Mouse (Mus musculus) intestine, embryonic 16.5 days (tissue): Measurements from ENCODE around the gene Cstad. TPM values are rescaled to one million over a fixed set of nuclear protein-coding genes. Genes with fewer than 3 reads are reported as not detected.

ENCODE experiments used
- ATAC-seq: fragments of 200-750 bp; cut with Nextera tagmentation; 2 replicates; pipeline ENCODE4 v1.8.0; 2017; ENCODE audit warnings: moderate TSS enrichment, moderate library complexity
- H3K27ac ChIP-seq: fragments of 300-500 bp; sonication (generic); 2 replicates; pipeline ENCODE4 v1.5.1; 2014; ENCODE audit warnings: mild to moderate bottlenecking, low read length
- H3K27me3 ChIP-seq: fragments of 300-500 bp; sonication (generic); replicated peaks from 2 replicates; pipeline ENCODE4 v1.6.1; 2014; ENCODE audit warnings: low read length, control low read depth, mixed read lengths; ENCODE audit not compliant: control insufficient read depth, insufficient read depth
- H3K36me3 ChIP-seq: fragments of 300-500 bp; sonication (generic); 2 replicates; pipeline ENCODE4 v1.6.1; 2014; ENCODE audit warnings: low read length, control low read depth; ENCODE audit not compliant: control insufficient read depth, insufficient read depth
- H3K4me1 ChIP-seq: fragments of 300-500 bp; sonication (generic); 2 replicates; pipeline ENCODE4 v1.6.1; 2014; ENCODE audit warnings: low read length, control low read depth, mixed read lengths; ENCODE audit not compliant: control insufficient read depth, insufficient read depth
- H3K4me2 ChIP-seq: fragments of 300-500 bp; sonication (generic); 2 replicates; pipeline ENCODE4 v1.6.1; 2014; ENCODE audit warnings: low read depth, low read length, control low read depth
- H3K4me3 ChIP-seq: fragments of 300-500 bp; sonication (generic); 2 replicates; pipeline ENCODE4 v1.5.1; 2014; ENCODE audit warnings: mild to moderate bottlenecking, low read length
- H3K9ac ChIP-seq: fragments of 300-500 bp; sonication (generic); 2 replicates; pipeline ENCODE4 v1.6.1; 2014; ENCODE audit warnings: low read depth, low read length
- H3K9me3 ChIP-seq: fragments of 300-500 bp; sonication (generic); 2 replicates; pipeline ENCODE4 v1.6.1; 2016; ENCODE audit warnings: low read length, control low read depth; ENCODE audit not compliant: control insufficient read depth
- WGBS: fragments of 180-500 bp; shearing (Covaris S2); extraction: QIAGEN DNeasy Blood & Tissue Kit; methylation state at CpG from one replicate; pipeline ENCODE4 v1.1.7; 2014; 5-methylcytosine and 5-hydroxymethylcytosine counted together
- polyA plus RNA-seq: library from polyadenylated mRNA; unstranded; fragments of >200 nt; fragmentation: Nextera tagmentation; extraction: Ambion mirVana; gene quantifications from 2 replicates; pipeline ENCODE4 v1.2.1, GENCODE M21; 2015

The Cstad gene
- polyA plus RNA-seq, 1 experiment from 2014 or later, result 0.99 TPM

GRCm38 (mm10) chr2:30562553-30562952, 32.3 kb upstream of the Cstad start:
- Histone ChIP-seq H3K9me3 (no peaks in the 10 kb centered on the region), H3K9ac (no peak overlapping the region), H3K4me3 (no peak overlapping the region), H3K27ac (no peak overlapping the region), H3K4me1 (peaks cover 2% of the 10 kb centered on the region; the same call in 1 of the 2 replicates), H3K27me3 (no peaks in the 10 kb centered on the region), H3K4me2 (no peak overlapping the region), H3K36me3 (no peaks in the 10 kb centered on the region)
- WGBS, result 79% methylated on average over 3 of the region's 3 CpGs
- no peak for ATAC-seq

- no peak overlapping the region for H3K9ac ChIP-seq
- 87% methylated on average over 4 of the region's 4 CpGs for WGBS
- no peak overlapping the region for H3K4me2 ChIP-seq
- ATAC-seq, result no peak
- no peaks in the 10 kb centered on the region for H3K4me1 ChIP-seq
- H3K27me3 ChIP-seq, result no peaks in the 10 kb centered on the region
- no peak overlapping the region for H3K4me3 ChIP-seq
- H3K27ac ChIP-seq, result no peak overlapping the region
- no peaks in the 10 kb centered on the region for H3K9me3 ChIP-seq
- no peaks in the 10 kb centered on the region for H3K36me3 ChIP-seq
These were observed 23.2 kb upstream of the Cstad start for GRCm38 (mm10) chr2:30571647-30572046.

- H3K27ac ChIP-seq, result no peak overlapping the region
- no peaks in the 10 kb centered on the region for H3K36me3 ChIP-seq
- no peak for ATAC-seq
- H3K4me3 ChIP-seq, result no peak overlapping the region
- H3K4me1 ChIP-seq, result no peaks in the 10 kb centered on the region
- WGBS, result 86% methylated on average over 4 of the region's 4 CpGs
- H3K4me2 ChIP-seq, result no peak overlapping the region
- no peak overlapping the region for H3K9ac ChIP-seq
- no peaks in the 10 kb centered on the region for H3K27me3 ChIP-seq
- H3K9me3 ChIP-seq, result no peaks in the 10 kb centered on the region
These were observed 21.3 kb upstream of the Cstad start for GRCm38 (mm10) chr2:30573522-30573921.

- WGBS, result 93% methylated on average over 9 of the region's 9 CpGs
- Histone ChIP-seq H3K4me3 (no peak overlapping the region), H3K27ac (no peak overlapping the region), H3K9me3 (no peaks in the 10 kb centered on the region), H3K36me3 (no peaks in the 10 kb centered on the region), H3K27me3 (no peaks in the 10 kb centered on the region), H3K4me1 (no peaks in the 10 kb centered on the region), H3K4me2 (no peak overlapping the region), H3K9ac (no peak overlapping the region)
- no peak for ATAC-seq
These were observed 17.8 kb upstream of the Cstad start for GRCm38 (mm10) chr2:30577010-30577409.

- H3K36me3 ChIP-seq, result no peaks in the 10 kb centered on the region
- H3K4me1 ChIP-seq, result no peaks in the 10 kb centered on the region
- no peak overlapping the region for H3K27ac ChIP-seq
- H3K27me3 ChIP-seq, result no peaks in the 10 kb centered on the region
- no peaks in the 10 kb centered on the region for H3K9me3 ChIP-seq
- ATAC-seq, result no peak
- H3K4me2 ChIP-seq, result no peak overlapping the region
- H3K4me3 ChIP-seq, result no peak overlapping the region
- H3K9ac ChIP-seq, result no peak overlapping the region
- WGBS, result 53% methylated on average over 2 of the region's 2 CpGs
These were observed 16.8 kb upstream of the Cstad start for GRCm38 (mm10) chr2:30578006-30578405.

GRCm38 (mm10) chr2:30587161-30587560, 7.7 kb upstream of the Cstad start:
- no peak overlapping the region for H3K27ac ChIP-seq
- no peaks in the 10 kb centered on the region for H3K36me3 ChIP-seq
- no peak overlapping the region for H3K4me3 ChIP-seq
- 33% methylated on average over 8 of the region's 8 CpGs for WGBS
- no peaks in the 10 kb centered on the region for H3K27me3 ChIP-seq
- H3K4me1 ChIP-seq, result peaks cover 19% of the 10 kb centered on the region
- no peaks in the 10 kb centered on the region for H3K9me3 ChIP-seq
- no peak for ATAC-seq
- no peak overlapping the region for H3K4me2 ChIP-seq
- peak overlapping the region; percentile 16; the same call in 1 of the 2 replicates for H3K9ac ChIP-seq

- H3K9me3 ChIP-seq, result no peaks in the 10 kb centered on the region
- H3K4me3 ChIP-seq, result no peak overlapping the region
- no peaks in the 10 kb centered on the region for H3K27me3 ChIP-seq
- 74% methylated on average over 2 of the region's 2 CpGs for WGBS
- no peak for ATAC-seq
- H3K4me2 ChIP-seq, result no peak overlapping the region
- H3K36me3 ChIP-seq, result no peaks in the 10 kb centered on the region
- H3K4me1 ChIP-seq, result peaks cover 19% of the 10 kb centered on the region
- no peak overlapping the region for H3K27ac ChIP-seq
- H3K9ac ChIP-seq, result no peak overlapping the region
These were observed 7.2 kb upstream of the Cstad start for GRCm38 (mm10) chr2:30587671-30588070.

GRCm38 (mm10) chr2:30588985-30589511, 5.8 kb upstream of the Cstad start:
- Histone ChIP-seq H3K9me3 (no peaks in the 10 kb centered on the region), H3K36me3 (no peaks in the 10 kb centered on the region), H3K4me1 (peaks cover 29% of the 10 kb centered on the region), H3K9ac (peak overlapping the region; percentile 45; the same call in 1 of the 2 replicates), H3K4me3 (no peak overlapping the region), H3K27ac (peak overlapping the region; percentile 72), H3K27me3 (no peaks in the 10 kb centered on the region), H3K4me2 (no peak overlapping the region)
- peak; percentile 39 for ATAC-seq
- WGBS, result 62% methylated on average over 4 of the region's 4 CpGs

- 75% methylated on average over 4 of the region's 4 CpGs for WGBS
- no peak for ATAC-seq
- Histone ChIP-seq H3K9ac (no peak overlapping the region), H3K4me1 (peaks cover 36% of the 10 kb centered on the region), H3K27me3 (no peaks in the 10 kb centered on the region), H3K4me3 (no peak overlapping the region), H3K36me3 (no peaks in the 10 kb centered on the region), H3K27ac (peak overlapping the region; percentile 72), H3K9me3 (no peaks in the 10 kb centered on the region), H3K4me2 (no peak overlapping the region)
These were observed 5.1 kb upstream of the Cstad start for GRCm38 (mm10) chr2:30589781-30590180.

GRCm38 (mm10) chr2:30590909-30591308, 3.9 kb upstream of the Cstad start:
- H3K4me3 ChIP-seq, result peak overlapping the region; percentile 23; the same call in 1 of the 2 replicates
- H3K27me3 ChIP-seq, result no peaks in the 10 kb centered on the region
- WGBS, result 4% methylated on average over 3 of the region's 3 CpGs
- ATAC-seq, result peak; percentile 50
- peak overlapping the region; percentile 52; the same call in 1 of the 2 replicates for H3K9ac ChIP-seq
- H3K27ac ChIP-seq, result peak overlapping the region; percentile 70; the same call in 1 of the 2 replicates
- peaks cover 36% of the 10 kb centered on the region for H3K4me1 ChIP-seq
- peak overlapping the region; percentile 48 for H3K4me2 ChIP-seq
- no peaks in the 10 kb centered on the region for H3K9me3 ChIP-seq
- H3K36me3 ChIP-seq, result no peaks in the 10 kb centered on the region
